Comparison of ENCODE assay signal across 29 mouse cellular contexts in the genomic region with DNA sequence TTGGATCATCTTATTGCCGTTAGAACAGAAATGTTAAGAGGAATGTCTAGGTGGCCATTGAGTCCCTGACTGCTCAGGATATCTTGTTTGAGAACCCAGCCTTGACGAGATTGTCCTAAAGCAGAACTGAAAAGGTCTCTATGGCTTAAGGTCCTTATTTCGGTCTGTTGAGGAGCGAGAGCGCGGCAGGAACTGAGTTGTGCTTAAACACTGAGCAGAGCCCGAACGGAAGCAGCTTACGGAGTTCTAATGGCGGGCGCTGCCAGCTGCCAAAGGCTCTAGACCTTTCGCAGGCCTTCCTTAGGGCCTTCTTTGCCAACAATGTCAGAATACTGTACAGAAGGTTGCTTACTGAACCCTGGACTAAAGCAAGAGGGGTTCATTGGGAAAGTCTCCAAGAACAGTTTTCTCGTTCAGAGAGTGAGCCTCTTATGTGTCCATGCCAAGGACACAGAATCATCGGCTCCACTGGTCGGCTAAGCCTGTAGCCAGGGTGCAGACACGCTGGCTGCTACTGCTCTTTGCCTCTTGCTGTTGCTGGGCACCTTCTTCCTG. TPM values are rescaled to one million over a fixed set of nuclear protein-coding genes. Genes with fewer than 3 reads are reported as not detected.
DNase-seq lines count a peak whose midpoint lies in the region; ATAC-seq and TF ChIP-seq lines count a peak whose summit lies in the region.
"Had no signal": no experiment of that assay in that cellular context is flagged by ENCODE, and none has a peak within 500 bp of the region (broad histone marks: within the 10 kb centered on the region; RNA-seq: fewer than 3 reads in every experiment).

No protein-coding gene starts in this region.

- H3K36me3 ChIP-seq in spleen, adult 2 months (ENCODE audit: control insufficient read depth, insufficient read depth, low read length) = no peaks in the 10 kb centered on the region; the same call in 1 of the 2 replicates
- H3K36me3 ChIP-seq in intestine, embryonic 16.5 days (ENCODE audit: control insufficient read depth, insufficient read depth, low read length) = no peaks in the 10 kb centered on the region
- no peaks in the 10 kb centered on the region for H3K36me3 ChIP-seq in stomach, embryonic 15.5 days

- H3K27ac ChIP-seq in spleen, adult 2 months (ENCODE audit: insufficient read depth, low read length) = peak overlapping the region; percentile 68
- H3K27ac ChIP-seq in intestine, embryonic 16.5 days (ENCODE audit: low read length) = peak overlapping the region; percentile 60
- peak overlapping the region; percentile 68 for H3K27ac ChIP-seq in stomach, embryonic 15.5 days
- H3K27ac ChIP-seq: embryonic facial prominence, embryonic 12.5 days; hindbrain, embryonic 13.5 days; kidney, embryonic 15.5 days; macrophage had no signal

- H3K27me3 ChIP-seq in spleen, adult 2 months (ENCODE audit: control insufficient read depth, insufficient read depth, low read length) = no peaks in the 10 kb centered on the region
- no peaks in the 10 kb centered on the region for H3K27me3 ChIP-seq in intestine, embryonic 16.5 days (replicated peaks; ENCODE audit: control insufficient read depth, insufficient read depth, low read length)
- H3K27me3 ChIP-seq in stomach, embryonic 15.5 days (replicated peaks) = no peaks in the 10 kb centered on the region
- H3K27me3 ChIP-seq: embryonic facial prominence, embryonic 12.5 days; hindbrain, embryonic 13.5 days; kidney, embryonic 15.5 days had no signal

- no peak for TF ChIP-seq POLR2A in spleen, adult 2 months (IDR thresholded peaks at IDR 0.05; ENCODE audit: low read depth, low read length)

- no peak for TF ChIP-seq CTCF in spleen, adult 2 months (IDR thresholded peaks at IDR 0.05; ENCODE audit: extremely low read depth, insufficient read depth, insufficient read length, insufficient replicate concordance)

- H3K4me2 ChIP-seq in intestine, embryonic 16.5 days (ENCODE audit: low read depth, low read length) = no peak overlapping the region
- no peak overlapping the region for H3K4me2 ChIP-seq in stomach, embryonic 15.5 days
- H3K4me2 ChIP-seq: embryonic facial prominence, embryonic 12.5 days; hindbrain, embryonic 13.5 days; kidney, embryonic 15.5 days had no signal

- WGBS in spleen, adult 2 months = 66% methylated on average over 16 of the region's 16 CpGs
- 93% methylated on average over 16 of the region's 16 CpGs for WGBS in intestine, embryonic 16.5 days
- WGBS in stomach, embryonic 15.5 days = 93% methylated on average over 16 of the region's 16 CpGs

- H3K9me3 ChIP-seq in intestine, embryonic 16.5 days (ENCODE audit: control insufficient read depth, low read length) = no peaks in the 10 kb centered on the region
- no peaks in the 10 kb centered on the region for H3K9me3 ChIP-seq in stomach, embryonic 15.5 days
- H3K9me3 ChIP-seq: embryonic facial prominence, embryonic 12.5 days; hindbrain, embryonic 13.5 days; kidney, embryonic 15.5 days had no signal

- no peak overlapping the region for H3K4me3 ChIP-seq in spleen, adult 2 months (ENCODE audit: extremely low read depth, insufficient read depth, insufficient read length)
- no peak overlapping the region for H3K4me3 ChIP-seq in intestine, embryonic 16.5 days (ENCODE audit: low read length)
- H3K4me3 ChIP-seq in stomach, embryonic 15.5 days (replicated peaks) = no peak overlapping the region
- H3K4me3 ChIP-seq: embryonic facial prominence, embryonic 12.5 days; hindbrain, embryonic 13.5 days; kidney, embryonic 15.5 days had no signal

- DNase-seq in cerebellum, postnatal 10 days = peak; percentile 50 to 55
- no peak for DNase-seq in cerebellum, postnatal 25 days
- DNase-seq in spleen, adult 2 months (ENCODE audit: low read depth in 1 of 2, low spot score in 2 of 2) = peak in 1 of 2 experiments; percentile 39
- no peak for DNase-seq in spleen, postnatal 14 days (ENCODE audit: low spot score in 2 of 2)
- no peak for DNase-seq in heart, adult 8-10 months (ENCODE audit: low spot score)
- DNase-seq in ovary, adult 18-20 months (ENCODE audit: low spot score) = no peak
- DNase-seq: adrenal gland, postnatal 10 days; cerebellum, adult 9-10 months; left cerebral cortex, postnatal 4 days; liver had no signal

- no peak overlapping the region for H3K9ac ChIP-seq in intestine, embryonic 16.5 days (ENCODE audit: low read depth, low read length)
- H3K9ac ChIP-seq in stomach, embryonic 15.5 days = no peak overlapping the region
- H3K9ac ChIP-seq: embryonic facial prominence, embryonic 12.5 days; hindbrain, embryonic 13.5 days; kidney, embryonic 15.5 days had no signal

- ATAC-seq in intestine, embryonic 16.5 days = no peak
- no peak for ATAC-seq in stomach, embryonic 15.5 days (ENCODE audit: insufficient read depth, low FRiP score, low read depth)
- ATAC-seq: inflammation-experienced regulatory T-cells, adult 6 months; midbrain, embryonic 16.5 days had no signal

- peaks cover 32% of the 10 kb centered on the region for H3K4me1 ChIP-seq in spleen, adult 2 months (ENCODE audit: control insufficient read depth, insufficient read depth, insufficient read length)
- H3K4me1 ChIP-seq in intestine, embryonic 16.5 days (ENCODE audit: control insufficient read depth, insufficient read depth, low read length) = peaks cover 15% of the 10 kb centered on the region
- H3K4me1 ChIP-seq in stomach, embryonic 15.5 days = 0 out of 2 replicates have a peak, but pooled peaks cover 5% of the 10 kb centered on the region
- H3K4me1 ChIP-seq: embryonic facial prominence, embryonic 12.5 days had no signal

RNA-seq across cellular contexts. Expression of a gene that starts 7.3 kb away (rescaled TPM):
- polyA plus RNA-seq in spleen, adult 2 months (2012; rRNA removed) = not detected in 2 replicates
- not detected in 2 replicates for polyA plus RNA-seq in intestine, embryonic 16.5 days (2015; fragmentation: Nextera tagmentation; extraction: Ambion mirVana)
- polyA plus RNA-seq in stomach, embryonic 15.5 days (2015; fragmentation: Nextera tagmentation; extraction: Ambion mirVana) = not detected in 2 replicates
- not detected for total RNA-seq in heart, adult 8-10 months (2022)
- total RNA-seq: adrenal gland, postnatal 10 days; heart, postnatal 25 days; layer of hippocampus, postnatal 14 days; left cerebral cortex, adult 8-10 months; left cerebral cortex, postnatal 4 days had no signal
- polyA plus RNA-seq: forebrain, embryonic 11.5 days; gonadal fat pad, adult 2 months; heart, embryonic 14.5 days; hindbrain, embryonic 13.5 days; inflammation-experienced regulatory T-cells, adult 6 months; kidney, embryonic 15.5 days; large intestine, adult 2 months; liver, embryonic 16.5 days; lung, embryonic 16.5 days; macrophage; midbrain, embryonic 16.5 days; neural tube, embryonic 14.5 days; testis, adult 2 months had no signal

RNA-seq across cellular contexts. Expression of a gene that starts 25.4 kb away (rescaled TPM):
- 1.5 TPM in 2 replicates for polyA plus RNA-seq in spleen, adult 2 months (2012; rRNA removed)
- 19.3 and 21.6 TPM in 2 replicates for polyA plus RNA-seq in intestine, embryonic 16.5 days (2015; fragmentation: Nextera tagmentation; extraction: Ambion mirVana)
- 26.2 and 30.0 TPM in 2 replicates for polyA plus RNA-seq in stomach, embryonic 15.5 days (2015; fragmentation: Nextera tagmentation; extraction: Ambion mirVana)
- 1 to 10 TPM; 2.5 to 2.9 (median 2.6) TPM for total RNA-seq in heart, adult 8-10 months (2022)

RNA-seq across cellular contexts. Expression of a gene that starts 26.6 kb away (rescaled TPM):
- 4.4 and 5.1 TPM in 2 replicates for polyA plus RNA-seq in spleen, adult 2 months (2012; rRNA removed)
- polyA plus RNA-seq in intestine, embryonic 16.5 days (2015; fragmentation: Nextera tagmentation; extraction: Ambion mirVana) = 20.1 and 20.5 TPM in 2 replicates
- 17.7 and 21.6 TPM in 2 replicates for polyA plus RNA-seq in stomach, embryonic 15.5 days (2015; fragmentation: Nextera tagmentation; extraction: Ambion mirVana)
- total RNA-seq in heart, adult 8-10 months (2022) = 1 to 10 TPM; 5.8 to 8.1 (median 7.2) TPM

Comparison
In these comparisons a context has a peak if more than half of its experiments do, and no peak if none do; other contexts are left out.
1. DNase-seq: peak in cerebellum, postnatal 10 days (2 of 2); none in cerebellum, postnatal 25 days (0 of 2), spleen, postnatal 14 days (0 of 2), heart, adult 8-10 months (single experiment) and ovary, adult 18-20 months (single experiment).
2. Peak in every context shown above with its lines, with median percentiles within 50 percentile points of each other: H3K27ac ChIP-seq.